Mouse (Mus musculus) midbrain, postnatal 0 days (tissue): ENCODE measurements around the gene Mgat4a. TPM values are rescaled to one million over a fixed set of nuclear protein-coding genes. Genes with fewer than 3 reads are reported as not detected.
A peak's percentile ranks its signal among the peaks of the same experiment; 100 is the strongest.
"Not testable (repeated sequence)": the region's sequence is repeated elsewhere in the genome, so short reads cannot be mapped to it uniquely, and the experiment has no call there.

Experiments
- ATAC-seq: fragments of 200-750 bp; cut with Nextera tagmentation; 2 replicates; pipeline ENCODE4 v1.8.0; 2017; ENCODE audit warnings: moderate number of reproducible peaks, mild to moderate bottlenecking, moderate TSS enrichment, moderate library complexity; ENCODE audit not compliant: low FRiP score
- DNase-seq: peaks from one replicate; pipeline ENCODE4 v3.0.0-alpha.2; 2015; ENCODE audit warnings: low spot score
- H3K27ac ChIP-seq: fragments of 300-500 bp; sonication (generic); 2 replicates; pipeline ENCODE4 v1.5.1; 2014; ENCODE audit warnings: low read depth, mild to moderate bottlenecking, low read length, mixed read lengths
- H3K27me3 ChIP-seq: fragments of 300-500 bp; sonication (generic); 2 replicates; pipeline ENCODE4 v1.6.1; 2014; ENCODE audit warnings: low read length, control low read depth, mixed read lengths; ENCODE audit not compliant: insufficient read depth
- H3K36me3 ChIP-seq: fragments of 300-500 bp; sonication (generic); 2 replicates; pipeline ENCODE4 v1.6.1; 2014; ENCODE audit warnings: low read length, control low read depth, mixed read lengths; ENCODE audit not compliant: insufficient read depth
- H3K4me1 ChIP-seq: fragments of 300-500 bp; sonication (generic); 2 replicates; pipeline ENCODE4 v1.6.1; 2014; ENCODE audit warnings: mild to moderate bottlenecking, control low read depth, antibody characterized with exemption, low read length, mixed read lengths; ENCODE audit not compliant: insufficient read depth
- H3K4me2 ChIP-seq: fragments of 300-500 bp; sonication (generic); 2 replicates; pipeline ENCODE4 v1.6.1; 2014; ENCODE audit warnings: low read depth, mild to moderate bottlenecking, low read length, mixed read lengths; ENCODE audit not compliant: poor library complexity, severe bottlenecking
- H3K4me3 ChIP-seq: fragments of 300-500 bp; sonication (generic); 2 replicates; pipeline ENCODE4 v1.5.1; 2014; ENCODE audit warnings: low read depth, mild to moderate bottlenecking, low read length, moderate library complexity
- H3K9ac ChIP-seq: fragments of 300-500 bp; sonication (generic); replicated peaks from 2 replicates; pipeline ENCODE4 v1.6.1; 2014; ENCODE audit warnings: mild to moderate bottlenecking, low read length, moderate library complexity, mixed read lengths; ENCODE audit not compliant: poor library complexity, severe bottlenecking
- H3K9me3 ChIP-seq: fragments of 300-500 bp; sonication (generic); 2 replicates; pipeline ENCODE4 v1.6.1; 2016; ENCODE audit warnings: low read length, control low read depth
- CTCF ChIP-seq: IDR thresholded peaks from 2 replicates; pipeline ENCODE4 v1.5.1; 2016; ENCODE audit warnings: antibody characterized with exemption, mild to moderate bottlenecking
- WGBS: fragments of 180-500 bp; shearing (Covaris S2); extraction: QIAGEN DNeasy Blood & Tissue Kit; methylation state at CpG from one replicate; pipeline ENCODE4 v1.1.7; 2014; 5-methylcytosine and 5-hydroxymethylcytosine counted together
- polyA plus RNA-seq: library from polyadenylated mRNA; unstranded; fragments of >200 nt; fragmentation: Nextera tagmentation; extraction: Ambion mirVana; gene quantifications from 2 replicates; pipeline ENCODE4 v1.2.1, GENCODE M21; 2015
- total RNA-seq: library from RNA; depleted of rRNA; stranded (reverse); fragments of >200 nt; gene quantifications from 2 replicates; pipeline ENCODE4 v1.2.3, GENCODE M21; 2014

Mgat4a gene
- total and polyA plus RNA-seq, 2 experiments from 2014 or later: 9.2 to 27.8 TPM

GRCm38 (mm10) chr1:37530061-37530460 is 10.8 kb downstream of the Mgat4a start:
- no peak for ATAC-seq
- no peak overlapping the region for H3K27ac ChIP-seq

GRCm38 (mm10) chr1:37526257-37526656 is 14.6 kb downstream of the Mgat4a start:
- H3K4me3 ChIP-seq: no peak overlapping the region
- ATAC-seq: no peak
- no peak overlapping the region for H3K9ac ChIP-seq
- H3K9me3 ChIP-seq: no peaks in the 10 kb centered on the region
- DNase-seq: no peak
- no peaks in the 10 kb centered on the region for H3K36me3 ChIP-seq
- H3K4me1 ChIP-seq: no peaks in the 10 kb centered on the region
- H3K4me2 ChIP-seq: no peak overlapping the region
- TF ChIP-seq CTCF: no peak
- H3K27me3 ChIP-seq: no peaks in the 10 kb centered on the region
- no peak overlapping the region for H3K27ac ChIP-seq

More at GRCm38 (mm10) chr1:37530061-37530460, 10.8 kb downstream of the Mgat4a start:
- Histone ChIP-seq H3K27me3 (no peaks in the 10 kb centered on the region), H3K9ac (no peak overlapping the region), H3K4me2 (0 out of 2 replicates have a peak overlapping the region, but pooled peaks have one; percentile 2), H3K4me3 (no peak overlapping the region), H3K36me3 (0 out of 2 replicates have a peak, but pooled peaks cover 3% of the 10 kb centered on the region), H3K4me1 (no peaks in the 10 kb centered on the region; the same call in 1 of the 2 replicates), H3K9me3 (no peaks in the 10 kb centered on the region)
- DNase-seq: no peak
- WGBS: 60% methylated on average over 8 of the region's 8 CpGs
- no peak for TF ChIP-seq CTCF

GRCm38 (mm10) chr1:37524669-37525068 is 16.1 kb downstream of the Mgat4a start:
- no peak for ATAC-seq
- no peaks in the 10 kb centered on the region for H3K36me3 ChIP-seq
- H3K9me3 ChIP-seq: no peaks in the 10 kb centered on the region
- 92% methylated on average over 4 of the region's 4 CpGs for WGBS
- H3K27me3 ChIP-seq: no peaks in the 10 kb centered on the region
- H3K4me2 ChIP-seq: no peak overlapping the region
- DNase-seq: no peak
- H3K4me1 ChIP-seq: no peaks in the 10 kb centered on the region
- H3K9ac ChIP-seq: no peak overlapping the region
- no peak overlapping the region for H3K27ac ChIP-seq
- TF ChIP-seq CTCF: no peak
- H3K4me3 ChIP-seq: no peak overlapping the region

- not testable (repeated sequence) for H3K4me1 ChIP-seq, DNase-seq, H3K27ac ChIP-seq, H3K4me2 ChIP-seq, H3K9ac ChIP-seq, ATAC-seq, H3K9me3 ChIP-seq, H3K4me3 ChIP-seq, H3K36me3 ChIP-seq, H3K27me3 ChIP-seq
- 87% methylated on average over 4 of the region's 4 CpGs for WGBS
These were observed 16.7 kb downstream of the Mgat4a start for GRCm38 (mm10) chr1:37524122-37524521.

- H3K4me1 ChIP-seq, DNase-seq, H3K4me2 ChIP-seq, H3K27ac ChIP-seq, H3K9ac ChIP-seq, H3K36me3 ChIP-seq, H3K9me3 ChIP-seq, ATAC-seq, H3K4me3 ChIP-seq, H3K27me3 ChIP-seq: not testable (repeated sequence)
- 94% methylated on average over 3 of the region's 3 CpGs for WGBS
These were observed 17.3 kb downstream of the Mgat4a start for GRCm38 (mm10) chr1:37523548-37523947.

GRCm38 (mm10) chr1:37522101-37522500 is 18.7 kb downstream of the Mgat4a start:
- H3K4me2 ChIP-seq: no peak overlapping the region
- no peak for DNase-seq

More at GRCm38 (mm10) chr1:37522101-37522500, 18.7 kb downstream of the Mgat4a start:
- Histone ChIP-seq H3K27me3 (no peaks in the 10 kb centered on the region), H3K9me3 (no peaks in the 10 kb centered on the region), H3K36me3 (no peaks in the 10 kb centered on the region), H3K9ac (no peak overlapping the region), H3K4me3 (no peak overlapping the region), H3K4me1 (no peaks in the 10 kb centered on the region), H3K27ac (no peak overlapping the region)
- no peak for TF ChIP-seq CTCF
- WGBS: 93% methylated on average over 5 of the region's 5 CpGs
- no peak for ATAC-seq
